Mouse (Mus musculus): ENCODE measurements around the gene 3110070M22Rik.

DNA sequence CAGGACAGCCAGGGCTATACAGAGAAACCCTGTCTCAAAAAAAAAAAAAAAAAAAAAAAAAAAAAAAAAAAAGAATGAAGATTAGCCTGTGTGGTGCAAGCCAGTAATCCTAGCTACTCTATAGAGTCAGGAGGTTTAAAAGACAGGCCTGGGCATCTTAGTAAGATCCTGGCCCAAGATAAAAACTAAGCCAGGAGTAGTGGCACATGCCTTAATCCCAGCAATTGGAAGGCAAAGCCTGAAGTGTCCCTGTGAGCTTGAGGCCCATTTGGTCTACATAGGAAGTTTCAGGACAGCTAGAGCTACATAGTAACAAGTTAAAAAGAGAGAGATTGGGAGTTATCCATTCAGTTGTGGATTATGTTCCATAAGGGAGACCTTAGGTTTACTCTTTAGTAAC lies 33.1 kb downstream of the 3110070M22Rik start:
- TF ChIP-seq CTCF (IDR thresholded peaks at IDR 0.05; ENCODE audit: low read depth) (no peak), EP300 (IDR thresholded peaks at IDR 0.05; ENCODE audit: low read depth) (no peak)
